Mouse (Mus musculus): Measurements from ENCODE around the gene Ebpl. TPM values are rescaled to one million over a fixed set of nuclear protein-coding genes. Genes with fewer than 3 reads are reported as not detected.

Gene Ebpl
- polyA plus RNA-seq (2012; fragmentation: generic; extraction: Trizol), result 1 to 10 TPM; 3.9 to 6.4 TPM

GRCm38 (mm10) chr14:61360131-61360980 lies at the start of gene Ebpl:
Gene Ebpl, minus strand, starts transcription at chr14:61360439.

DNA sequence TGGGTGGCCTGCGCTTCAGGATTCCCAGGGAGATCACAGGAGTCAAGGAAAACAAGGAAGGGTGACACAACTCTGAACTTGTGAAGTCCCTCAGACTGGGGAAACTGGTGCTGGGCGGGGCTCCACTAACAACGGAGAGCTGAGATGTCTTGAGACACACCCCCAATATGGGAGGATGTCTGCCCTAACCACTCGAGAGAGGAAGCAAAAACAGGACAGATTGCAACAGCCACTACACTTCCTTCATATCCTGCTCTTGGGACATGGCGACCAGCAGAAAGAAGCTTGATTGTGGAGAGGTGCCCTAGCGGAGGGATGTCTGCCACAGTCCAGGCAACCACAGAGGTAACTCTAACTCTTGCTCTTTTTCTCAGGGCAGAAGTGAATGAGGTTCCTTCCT lies 50.6 kb downstream of the Ebpl start, which contains the start of gene Arl11:
Gene Arl11, plus strand, starts transcription at position 161 of the 400 bp plus-strand sequence.

Other genes with a start within 250 kb of the Ebpl start
- gene Sacs, start 222.0 kb downstream of the Ebpl start, polyA plus RNA-seq (2012; fragmentation: generic; extraction: Trizol), result under 1 TPM; 0.05 to 0.20 TPM
- under 1 TPM in 1 of 2 experiments, not detected in 1; 0.05 TPM for gene Sgcg, start 101.9 kb downstream of the Ebpl start, polyA plus RNA-seq (2012; fragmentation: generic; extraction: Trizol)
- under 1 TPM in 1 of 2 experiments, not detected in 1; 0.06 TPM for gene Arl11, start 50.7 kb downstream of the Ebpl start, polyA plus RNA-seq (2012; fragmentation: generic; extraction: Trizol)
- 1 to 10 TPM in 1 of 2 experiments, under 1 TPM in 1; 0.73 to 2.7 TPM for gene Kpna3, start 79.4 kb upstream of the Ebpl start, polyA plus RNA-seq (2012; fragmentation: generic; extraction: Trizol)
- gene Spryd7, start 196.4 kb upstream of the Ebpl start, polyA plus RNA-seq (2012; fragmentation: generic; extraction: Trizol), result 1 to 10 TPM; 1.4 to 3.7 TPM
- under 1 TPM in 1 of 2 experiments, not detected in 1; 0.15 TPM for gene Trim13, start 237.8 kb upstream of the Ebpl start, polyA plus RNA-seq (2012; fragmentation: generic; extraction: Trizol)
- gene Kcnrg, start 247.0 kb upstream of the Ebpl start, polyA plus RNA-seq (2012; fragmentation: generic; extraction: Trizol), result under 1 TPM in 1 of 2 experiments, not detected in 1; 0.26 TPM

Measured in C3H10T1/2 (cell line).